Mouse (Mus musculus) T-helper 17 cell (primary cell): ENCODE data around the gene Lmx1a.

Experiments
- in situ Hi-C, 2 experiments: fragments of 300-600 bp; cut with MboI, MseI; formaldehyde crosslinking; loops; 1 replicate in 1 of 2; 2 replicates in 1 of 2; pipeline ENCODE4 v1.15.1; 2025; ENCODE audit warnings: high pct_unique_total_duplicates in 2 of 2

The Lmx1a gene

GRCm38 (mm10) chr1:167779766-167780488 lies 90.9 kb downstream of the Lmx1a start:
- in situ Hi-C loops: no loop called here

- in situ Hi-C loops: no loop called here
These were observed 92.9 kb downstream of the Lmx1a start for GRCm38 (mm10) chr1:167781787-167782484.

GRCm38 (mm10) chr1:167784067-167784466 lies 95.0 kb downstream of the Lmx1a start:
- in situ Hi-C loops: no loop called here

- in situ Hi-C loops: no loop called here
These were observed 99.8 kb downstream of the Lmx1a start for GRCm38 (mm10) chr1:167788684-167789413.

GRCm38 (mm10) chr1:167789448-167789847 lies 100.4 kb downstream of the Lmx1a start:
- in situ Hi-C loops: no loop called here

GRCm38 (mm10) chr1:167790688-167791087 lies 101.7 kb downstream of the Lmx1a start:
- in situ Hi-C loops: no loop called here

- in situ Hi-C loops: no loop called here
These were observed 102.2 kb downstream of the Lmx1a start for GRCm38 (mm10) chr1:167791221-167791620.

GRCm38 (mm10) chr1:167801923-167802322 lies 112.9 kb downstream of the Lmx1a start:
- in situ Hi-C loops: no loop called here

- in situ Hi-C loops: no loop called here
These were observed 113.7 kb downstream of the Lmx1a start for GRCm38 (mm10) chr1:167802510-167803271.

GRCm38 (mm10) chr1:167803351-167803981 lies 114.4 kb downstream of the Lmx1a start:
- in situ Hi-C loops: no loop called here

GRCm38 (mm10) chr1:167804836-167805235 lies 115.8 kb downstream of the Lmx1a start:
- in situ Hi-C loops: no loop called here

GRCm38 (mm10) chr1:167811141-167811540 lies 122.1 kb downstream of the Lmx1a start:
- in situ Hi-C loops: loop anchor here in 1 of 2 experiments (5.0 kb wide), 1 partner anchor 884 kb away; no protein-coding TSS in a partner anchor

GRCm38 (mm10) chr1:167815166-167815565 lies 126.1 kb downstream of the Lmx1a start:
- in situ Hi-C loops: no loop called here

- in situ Hi-C loops: no loop called here
These were observed 128.0 kb downstream of the Lmx1a start for GRCm38 (mm10) chr1:167817028-167817427.

- in situ Hi-C loops: no loop called here
These were observed 128.6 kb downstream of the Lmx1a start for GRCm38 (mm10) chr1:167817616-167818015.

GRCm38 (mm10) chr1:167820031-167820430 lies 131.0 kb downstream of the Lmx1a start:
- in situ Hi-C loops: no loop called here

GRCm38 (mm10) chr1:167821125-167821524 lies 132.1 kb downstream of the Lmx1a start:
- in situ Hi-C loops: no loop called here

GRCm38 (mm10) chr1:167830291-167830690 lies 141.3 kb downstream of the Lmx1a start:
- in situ Hi-C loops: no loop called here

- in situ Hi-C loops: no loop called here
These were observed 142.6 kb downstream of the Lmx1a start for GRCm38 (mm10) chr1:167831601-167832000.

GRCm38 (mm10) chr1:167854801-167855200 lies 165.8 kb downstream of the Lmx1a start:
- in situ Hi-C loops: no loop called here

GRCm38 (mm10) chr1:167872028-167872427 lies 183.0 kb downstream of the Lmx1a start:
- in situ Hi-C loops: no loop called here
